Mouse (Mus musculus): ENCODE results near the gene Ppan.

- no peak for TF ChIP-seq USF1 (IDR thresholded peaks at IDR 0.05; ENCODE audit: low read depth)
- TF ChIP-seq MAX (IDR thresholded peaks at IDR 0.05; ENCODE audit: low read depth) = no peak
- no peak for TF ChIP-seq E2F4 (IDR thresholded peaks at IDR 0.05; ENCODE audit: insufficient read depth)
Observed at GRCm38 (mm10) chr9:20895382-20895781, 7.4 kb downstream of the Ppan start.

All from myocyte (in vitro differentiated cells).